Mouse (Mus musculus): ENCODE results near the gene Chd4.

GRCm38 (mm10) chr6:125094843-125095242 lies 938 bp upstream of the Chd4 start:
- TF ChIP-seq POLR2A (IDR thresholded peaks at IDR 0.05; ENCODE audit: extremely low read depth, insufficient read depth, low read length) (no peak), CTCF (IDR thresholded peaks at IDR 0.05; ENCODE audit: low read depth, low read length) (no peak)
